Mouse (Mus musculus) cerebellum, adult 2 months (tissue): ENCODE measurements around the gene Foxp1. TPM values are rescaled to one million over a fixed set of nuclear protein-coding genes. Genes with fewer than 3 reads are reported as not detected.
A peak's percentile ranks its signal among the peaks of the same experiment; 100 is the strongest.

Experiments used
- DNase-seq, 2 experiments: peaks; one replicate each; pipeline ENCODE4 v3.0.0; 2021
- H3K27ac ChIP-seq: fragments of 200-500 bp; 2 replicates; pipeline ENCODE4 v1.5.1; 2012; ENCODE audit warnings: low read length, control low read depth, inconsistent platforms; ENCODE audit not compliant: insufficient read depth
- H3K27me3 ChIP-seq: fragments of 200-500 bp; 2 replicates; pipeline ENCODE4 v1.6.1; 2012; ENCODE audit warnings: inconsistent platforms, mild to moderate bottlenecking, low read length, moderate library complexity; ENCODE audit not compliant: control insufficient read depth, insufficient read depth
- H3K4me1 ChIP-seq: fragments of 200-500 bp; 2 replicates; pipeline ENCODE4 v1.6.1; 2011; ENCODE audit warnings: low read length; ENCODE audit not compliant: control insufficient read depth, insufficient read depth
- H3K4me3 ChIP-seq: fragments of 200-500 bp; replicated peaks from 2 replicates; pipeline ENCODE3; 2011; ENCODE audit warnings: mild to moderate bottlenecking, low read depth, low read length, control low read depth; ENCODE audit not compliant: insufficient read depth
- CTCF ChIP-seq: fragments of 200-500 bp; IDR thresholded peaks from 2 replicates; pipeline ENCODE4 v1.5.1; 2011; ENCODE audit warnings: low read depth, mild to moderate bottlenecking, control low read depth, low read length, moderate library complexity, borderline replicate concordance; ENCODE audit not compliant: insufficient read depth
- POLR2A ChIP-seq: fragments of 200-500 bp; IDR thresholded peaks from 2 replicates; pipeline ENCODE4 v1.6.1; 2011; ENCODE audit warnings: low read length, control low read depth, borderline replicate concordance; ENCODE audit not compliant: insufficient read depth
- WGBS: fragments of 180-500 bp; shearing (Covaris S2); methylation state at CpG from one replicate; pipeline ENCODE4 v1.1.7; 2018; 5-methylcytosine and 5-hydroxymethylcytosine counted together
- polyA plus RNA-seq: library from polyadenylated mRNA; depleted of rRNA; stranded (reverse); fragments of >200 nt; gene quantifications from 2 replicates; pipeline ENCODE4 v1.2.3, GENCODE M21; 2012

Foxp1 gene
- polyA plus RNA-seq, 1 experiment: 21.0 TPM

DNA sequence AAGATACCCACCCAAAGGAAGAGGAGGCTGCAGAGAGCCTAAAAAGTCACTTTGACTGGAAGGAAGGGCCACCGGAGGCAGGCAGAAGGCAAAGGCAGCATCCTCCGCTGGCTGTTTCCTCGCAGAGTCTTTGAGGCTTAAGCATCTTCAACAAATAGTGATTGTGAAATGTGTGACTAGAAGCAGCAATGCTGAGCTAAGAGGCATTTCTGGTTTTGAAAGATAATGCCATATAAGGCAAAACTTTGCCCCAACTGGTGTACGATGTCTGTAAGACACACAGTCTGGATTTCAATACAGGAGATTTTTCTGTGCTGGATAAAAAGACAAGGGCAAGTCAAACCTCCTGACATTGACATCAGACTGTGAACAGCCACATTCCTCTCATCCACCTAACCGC lies 51.6 kb downstream of the Foxp1 start:
- no peak overlapping the region for H3K4me3 ChIP-seq
- DNase-seq: no peak
- no peak overlapping the region for H3K27ac ChIP-seq
- H3K4me1 ChIP-seq: no peaks in the 10 kb centered on the region
- TF ChIP-seq CTCF (no peak), POLR2A (no peak)
- no peaks in the 10 kb centered on the region for H3K27me3 ChIP-seq
- 96% methylated on average over 5 of the region's 5 CpGs for WGBS

DNA sequence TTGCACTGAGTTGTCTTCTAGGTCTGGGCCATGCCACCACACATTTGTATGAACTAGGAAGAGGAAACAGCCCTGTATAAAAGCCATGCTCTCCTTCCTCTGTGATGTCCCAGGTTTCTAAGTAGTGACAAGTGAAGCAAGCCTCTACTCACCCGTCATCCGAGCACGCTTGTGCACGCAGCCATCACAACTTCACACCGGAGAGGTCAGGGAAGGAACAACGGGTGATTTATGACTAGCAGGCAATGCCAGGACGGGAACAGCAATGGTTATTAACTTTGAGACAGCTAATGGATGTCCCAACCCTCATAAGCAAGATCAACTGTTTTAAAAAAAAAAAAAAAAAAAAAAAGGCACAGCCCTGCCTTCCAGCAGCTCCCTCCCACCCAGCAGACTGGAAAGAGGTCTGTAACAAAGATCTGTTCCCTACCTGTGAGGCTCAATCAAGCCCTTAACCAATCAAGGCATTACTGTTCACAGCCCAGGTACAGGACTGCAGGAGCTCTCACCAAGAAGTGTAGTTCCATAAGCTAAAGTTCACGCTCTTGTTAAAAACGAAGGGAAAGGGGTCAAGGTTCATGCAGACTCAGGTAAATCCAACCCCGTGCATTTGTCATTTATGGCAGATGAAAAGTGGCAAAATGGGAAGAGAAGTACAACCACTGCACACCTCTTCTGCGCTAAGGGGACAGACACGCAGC lies 53.2 kb downstream of the Foxp1 start:
- Histone ChIP-seq H3K27me3 (no peaks in the 10 kb centered on the region), H3K4me3 (no peak overlapping the region), H3K4me1 (peaks cover 6% of the 10 kb centered on the region; the same call in 1 of the 2 replicates), H3K27ac (no peak overlapping the region)
- TF ChIP-seq CTCF (no peak), POLR2A (no peak)
- WGBS: 96% methylated on average over 12 of the region's 12 CpGs
- no peak for DNase-seq

DNA sequence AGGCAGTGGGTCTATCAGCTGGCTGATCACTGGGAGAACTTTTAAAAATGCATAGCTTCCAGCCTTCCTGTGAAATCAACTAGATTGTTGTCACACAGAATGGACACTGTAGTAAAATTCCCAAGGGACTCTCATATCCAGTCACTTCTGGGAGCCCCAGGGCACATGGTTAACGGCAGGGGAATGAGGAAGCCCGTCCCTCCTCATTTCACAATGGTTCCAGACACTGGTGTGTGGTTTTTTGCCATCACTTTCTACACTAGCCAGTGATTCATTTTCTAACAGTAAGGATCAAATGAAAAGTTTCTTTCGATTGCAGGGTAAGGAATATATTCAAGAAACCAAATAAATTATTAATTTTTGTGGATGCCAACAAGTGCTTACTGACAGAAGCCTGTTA lies 54.7 kb downstream of the Foxp1 start:
- TF ChIP-seq POLR2A (no peak), CTCF (no peak)
- peaks cover 7% of the 10 kb centered on the region; the same call in 1 of the 2 replicates for H3K4me1 ChIP-seq
- no peak for DNase-seq
- no peak overlapping the region for H3K4me3 ChIP-seq
- WGBS: 93% methylated on average over 3 of the region's 3 CpGs
- H3K27me3 ChIP-seq: no peaks in the 10 kb centered on the region
- no peak overlapping the region for H3K27ac ChIP-seq

DNA sequence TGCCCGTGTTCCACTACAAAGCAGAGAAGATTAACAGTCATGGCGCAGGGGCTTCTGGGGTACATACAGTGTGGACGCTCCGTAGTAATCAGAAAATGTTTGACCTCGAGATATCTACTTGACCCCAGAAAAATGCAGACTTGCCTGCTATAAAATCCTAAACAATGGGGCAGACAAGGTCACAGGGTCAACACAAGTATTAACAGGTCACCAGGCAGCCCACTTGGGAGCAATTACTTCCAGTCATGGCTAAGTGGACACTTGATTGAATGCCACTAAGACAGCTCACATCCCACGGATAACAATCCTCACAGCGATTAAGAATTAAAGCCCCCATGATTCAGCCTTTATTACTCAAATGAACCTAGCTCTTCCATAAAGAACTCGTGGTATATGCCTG lies 55.4 kb downstream of the Foxp1 start:
- WGBS: 84% methylated on average over 8 of the region's 8 CpGs
- no peak for DNase-seq
- TF ChIP-seq POLR2A: no peak
- no peak for TF ChIP-seq CTCF
- Histone ChIP-seq H3K4me1 (peaks cover 7% of the 10 kb centered on the region; the same call in 1 of the 2 replicates), H3K27ac (no peak overlapping the region), H3K4me3 (no peak overlapping the region), H3K27me3 (no peaks in the 10 kb centered on the region)

DNA sequence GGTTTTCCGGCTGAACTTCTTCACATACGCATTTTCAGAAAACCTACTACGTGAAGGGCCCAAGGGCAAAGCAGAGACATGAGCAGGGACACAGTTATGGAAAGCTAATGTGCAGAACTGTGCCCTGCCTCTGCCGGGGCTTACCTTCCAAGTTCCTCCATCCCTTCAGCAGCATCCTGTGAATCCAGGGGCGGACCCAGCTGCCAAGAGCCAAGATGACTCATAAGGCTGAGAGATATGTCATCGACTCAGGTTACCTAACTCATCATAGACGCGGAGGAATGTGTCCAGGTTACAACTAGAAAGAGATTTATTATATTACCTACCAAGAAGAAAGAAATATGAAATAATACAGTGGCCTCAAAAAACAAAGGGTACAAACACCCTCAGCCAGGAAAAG lies 56.2 kb downstream of the Foxp1 start:
- 85% methylated on average over 8 of the region's 8 CpGs for WGBS
- no peak for DNase-seq
- Histone ChIP-seq H3K4me3 (no peak overlapping the region), H3K27me3 (no peaks in the 10 kb centered on the region), H3K4me1 (peaks cover 7% of the 10 kb centered on the region; the same call in 1 of the 2 replicates), H3K27ac (no peak overlapping the region)
- TF ChIP-seq CTCF (no peak), POLR2A (no peak)

DNA sequence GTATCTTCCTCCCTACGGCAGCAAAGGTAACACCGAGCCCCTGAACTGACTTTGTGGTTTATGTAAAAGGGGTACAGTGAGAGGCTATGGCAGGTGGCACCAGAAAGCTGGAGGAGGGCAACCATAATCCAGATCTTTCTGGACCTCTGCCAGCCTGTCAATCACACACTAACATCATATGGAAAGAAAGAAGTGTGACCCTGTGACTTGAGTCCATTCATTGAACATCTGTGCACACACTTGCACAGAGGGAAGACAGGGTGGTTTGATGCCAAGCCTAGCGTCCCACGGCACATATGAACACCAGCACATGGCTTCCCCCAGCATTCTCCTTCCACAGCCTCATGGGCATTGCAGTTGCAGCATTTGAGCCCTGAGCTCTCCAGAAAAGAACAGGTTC lies 58.1 kb downstream of the Foxp1 start:
- H3K4me1 ChIP-seq: peaks cover 7% of the 10 kb centered on the region; the same call in 1 of the 2 replicates
- no peaks in the 10 kb centered on the region for H3K27me3 ChIP-seq
- H3K27ac ChIP-seq: no peak overlapping the region
- WGBS: 63% methylated on average over 4 of the region's 4 CpGs
- no peak for TF ChIP-seq POLR2A
- no peak for TF ChIP-seq CTCF
- DNase-seq: peak in 1 of 2 experiments; percentile 10
- H3K4me3 ChIP-seq: no peak overlapping the region

DNA sequence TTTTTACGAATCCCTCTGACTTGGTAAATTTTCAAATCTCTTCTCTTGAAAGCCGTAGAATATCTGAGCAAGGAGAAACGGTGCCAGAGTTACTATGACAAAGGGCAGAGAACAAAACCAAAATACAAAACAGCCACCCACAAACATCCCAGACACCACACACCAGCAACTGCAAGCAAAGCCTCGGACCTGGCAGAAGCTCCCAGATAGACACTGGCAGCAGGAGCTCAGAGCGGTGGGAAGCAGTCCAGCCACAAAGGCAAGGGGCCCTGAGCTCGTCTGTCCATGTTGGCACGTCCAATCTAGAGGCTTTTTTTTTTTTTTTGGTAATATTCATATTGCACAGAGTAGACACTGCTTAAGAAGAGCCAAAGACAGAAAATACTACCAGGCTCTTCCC lies 58.6 kb downstream of the Foxp1 start:
- Histone ChIP-seq H3K4me3 (no peak overlapping the region), H3K27me3 (no peaks in the 10 kb centered on the region), H3K4me1 (peaks cover 7% of the 10 kb centered on the region; the same call in 1 of the 2 replicates), H3K27ac (no peak overlapping the region)
- 17% methylated on average over 7 of the region's 7 CpGs for WGBS
- no peak for TF ChIP-seq POLR2A
- TF ChIP-seq CTCF: no peak
- DNase-seq: peak; percentile 61 to 76

DNA sequence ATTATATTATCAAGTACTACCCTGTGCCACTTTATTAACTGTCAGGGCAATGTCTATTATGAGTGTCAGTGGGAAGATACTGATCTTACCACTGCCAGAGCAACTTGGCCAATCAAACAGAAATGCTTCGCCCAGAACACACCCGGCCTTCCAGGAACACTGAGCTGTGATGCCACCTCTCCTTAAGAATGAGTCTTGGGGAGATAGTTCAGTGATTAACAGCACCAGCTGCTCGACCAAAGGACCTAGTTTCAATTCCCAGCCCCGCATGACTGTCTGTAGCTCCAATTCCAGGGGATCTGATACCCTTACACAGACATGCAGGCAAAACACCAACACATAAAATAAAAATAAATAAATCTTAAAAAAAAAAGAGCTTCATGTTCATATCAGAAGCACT lies 63.7 kb downstream of the Foxp1 start:
- no peak for TF ChIP-seq CTCF
- TF ChIP-seq POLR2A: no peak
- Histone ChIP-seq H3K4me3 (no peak overlapping the region), H3K27me3 (no peaks in the 10 kb centered on the region), H3K4me1 (no peaks in the 10 kb centered on the region), H3K27ac (no peak overlapping the region)
- WGBS: 94% methylated on average over 4 of the region's 4 CpGs
- DNase-seq: no peak
